Mouse (Mus musculus): ENCODE results near the gene Olfr181. TPM values are rescaled to one million over a fixed set of nuclear protein-coding genes. Genes with fewer than 3 reads are reported as not detected.

The Olfr181 gene
- total and polyA plus RNA-seq, 3 experiments: 0.12 TPM; not detected in 2

Other genes with a start within 250 kb of the Olfr181 start
- not detected in 2 replicates for gene Gpr15, start 209.7 kb downstream of the Olfr181 start, total RNA-seq (2012; rRNA removed)
- gene Gpr15, start 209.7 kb downstream of the Olfr181 start, polyA plus RNA-seq (2012; ENCODE audit: insufficient read depth in 1 of 2, insufficient read length in 2 of 2, low read depth in 1 of 2, low replicate concordance in 2 of 2, missing spikeins in 1 of 2): not detected
- 16.9 and 18.5 TPM in 2 replicates for gene Cldnd1, start 200.8 kb downstream of the Olfr181 start, total RNA-seq (2012; rRNA removed)
- gene Cldnd1, start 200.8 kb downstream of the Olfr181 start, polyA plus RNA-seq (2012; ENCODE audit: insufficient read depth in 1 of 2, insufficient read length in 2 of 2, low read depth in 1 of 2, low replicate concordance in 2 of 2, missing spikeins in 1 of 2): 10 to 100 TPM in 1 of 2 experiments, not detected in 1; 34.3 TPM
- gene Olfr172, start 165.6 kb downstream of the Olfr181 start, total RNA-seq (2012; rRNA removed): not detected in 2 replicates
- gene Olfr172, start 165.6 kb downstream of the Olfr181 start, polyA plus RNA-seq (2012; ENCODE audit: insufficient read depth in 1 of 2, insufficient read length in 2 of 2, low read depth in 1 of 2, low replicate concordance in 2 of 2, missing spikeins in 1 of 2): not detected
- gene Olfr173, start 128.5 kb downstream of the Olfr181 start, total RNA-seq (2012; rRNA removed): not detected in 2 replicates
- gene Olfr173, start 128.5 kb downstream of the Olfr181 start, polyA plus RNA-seq (2012; ENCODE audit: insufficient read depth in 1 of 2, insufficient read length in 2 of 2, low read depth in 1 of 2, low replicate concordance in 2 of 2, missing spikeins in 1 of 2): not detected
- not detected in 2 replicates for gene Olfr175-ps1, start 102.0 kb downstream of the Olfr181 start, total RNA-seq (2012; rRNA removed)
- gene Olfr175-ps1, start 102.0 kb downstream of the Olfr181 start, polyA plus RNA-seq (2012; ENCODE audit: insufficient read depth in 1 of 2, insufficient read length in 2 of 2, low read depth in 1 of 2, low replicate concordance in 2 of 2, missing spikeins in 1 of 2): not detected
- 0.08 TPM in 1 of 2 replicates, not detected in the other for gene Olfr177, start 54.0 kb downstream of the Olfr181 start, total RNA-seq (2012; rRNA removed)
- not detected for gene Olfr177, start 54.0 kb downstream of the Olfr181 start, polyA plus RNA-seq (2012; ENCODE audit: insufficient read depth in 1 of 2, insufficient read length in 2 of 2, low read depth in 1 of 2, low replicate concordance in 2 of 2, missing spikeins in 1 of 2)
- gene Olfr178, start 36.7 kb downstream of the Olfr181 start, total RNA-seq (2012; rRNA removed): 1.2 and 3.0 TPM in 2 replicates
- 1 to 10 TPM in 1 of 2 experiments, not detected in 1; 3.5 TPM for gene Olfr178, start 36.7 kb downstream of the Olfr181 start, polyA plus RNA-seq (2012; ENCODE audit: insufficient read depth in 1 of 2, insufficient read length in 2 of 2, low read depth in 1 of 2, low replicate concordance in 2 of 2, missing spikeins in 1 of 2)
- gene Olfr180, start 637 bp upstream of the Olfr181 start, total RNA-seq (2012; rRNA removed): 0.50 TPM in 1 of 2 replicates, not detected in the other
- gene Olfr180, start 637 bp upstream of the Olfr181 start, polyA plus RNA-seq (2012; ENCODE audit: insufficient read depth in 1 of 2, insufficient read length in 2 of 2, low read depth in 1 of 2, low replicate concordance in 2 of 2, missing spikeins in 1 of 2): 1 to 10 TPM in 1 of 2 experiments, not detected in 1; 1.1 TPM
- gene Olfr183, start 66.6 kb upstream of the Olfr181 start, total RNA-seq (2012; rRNA removed): 0.42 and 0.73 TPM in 2 replicates
- gene Olfr183, start 66.6 kb upstream of the Olfr181 start, polyA plus RNA-seq (2012; ENCODE audit: insufficient read depth in 1 of 2, insufficient read length in 2 of 2, low read depth in 1 of 2, low replicate concordance in 2 of 2, missing spikeins in 1 of 2): under 1 TPM in 1 of 2 experiments, not detected in 1; 0.49 TPM
- gene Olfr186, start 101.5 kb upstream of the Olfr181 start, total RNA-seq (2012; rRNA removed): not detected in 2 replicates
- under 1 TPM in 1 of 2 experiments, not detected in 1; 0.15 TPM for gene Olfr186, start 101.5 kb upstream of the Olfr181 start, polyA plus RNA-seq (2012; ENCODE audit: insufficient read depth in 1 of 2, insufficient read length in 2 of 2, low read depth in 1 of 2, low replicate concordance in 2 of 2, missing spikeins in 1 of 2)
- not detected in 2 replicates for gene Olfr187, start 111.0 kb upstream of the Olfr181 start, total RNA-seq (2012; rRNA removed)
- gene Olfr187, start 111.0 kb upstream of the Olfr181 start, polyA plus RNA-seq (2012; ENCODE audit: insufficient read depth in 1 of 2, insufficient read length in 2 of 2, low read depth in 1 of 2, low replicate concordance in 2 of 2, missing spikeins in 1 of 2): not detected
- gene Olfr190, start 149.2 kb upstream of the Olfr181 start, total RNA-seq (2012; rRNA removed): not detected in 2 replicates
- gene Olfr190, start 149.2 kb upstream of the Olfr181 start, polyA plus RNA-seq (2012; ENCODE audit: insufficient read depth in 1 of 2, insufficient read length in 2 of 2, low read depth in 1 of 2, low replicate concordance in 2 of 2, missing spikeins in 1 of 2): not detected
- not detected in 2 replicates for gene Olfr191, start 161.1 kb upstream of the Olfr181 start, total RNA-seq (2012; rRNA removed)
- gene Olfr191, start 161.1 kb upstream of the Olfr181 start, polyA plus RNA-seq (2012; ENCODE audit: insufficient read depth in 1 of 2, insufficient read length in 2 of 2, low read depth in 1 of 2, low replicate concordance in 2 of 2, missing spikeins in 1 of 2): under 1 TPM in 1 of 2 experiments, not detected in 1; 0.01 TPM
- not detected in 2 replicates for gene Olfr193, start 183.1 kb upstream of the Olfr181 start, total RNA-seq (2012; rRNA removed)
- gene Olfr193, start 183.1 kb upstream of the Olfr181 start, polyA plus RNA-seq (2012; ENCODE audit: insufficient read depth in 1 of 2, insufficient read length in 2 of 2, low read depth in 1 of 2, low replicate concordance in 2 of 2, missing spikeins in 1 of 2): not detected
- not detected in 2 replicates for gene Olfr194, start 192.3 kb upstream of the Olfr181 start, total RNA-seq (2012; rRNA removed)
- gene Olfr194, start 192.3 kb upstream of the Olfr181 start, polyA plus RNA-seq (2012; ENCODE audit: insufficient read depth in 1 of 2, insufficient read length in 2 of 2, low read depth in 1 of 2, low replicate concordance in 2 of 2, missing spikeins in 1 of 2): not detected
- 0.15 TPM in 1 of 2 replicates, not detected in the other for gene Olfr195, start 218.3 kb upstream of the Olfr181 start, total RNA-seq (2012; rRNA removed)
- gene Olfr195, start 218.3 kb upstream of the Olfr181 start, polyA plus RNA-seq (2012; ENCODE audit: insufficient read depth in 1 of 2, insufficient read length in 2 of 2, low read depth in 1 of 2, low replicate concordance in 2 of 2, missing spikeins in 1 of 2): not detected
- not detected in 2 replicates for gene Olfr196, start 241.7 kb upstream of the Olfr181 start, total RNA-seq (2012; rRNA removed)
- not detected for gene Olfr196, start 241.7 kb upstream of the Olfr181 start, polyA plus RNA-seq (2012; ENCODE audit: insufficient read depth in 1 of 2, insufficient read length in 2 of 2, low read depth in 1 of 2, low replicate concordance in 2 of 2, missing spikeins in 1 of 2)